Mouse (Mus musculus): Measurements from ENCODE around the gene Ptprm. TPM values are rescaled to one million over a fixed set of nuclear protein-coding genes. Genes with fewer than 3 reads are reported as not detected.
"Not testable (repeated sequence)": the region's sequence is repeated elsewhere in the genome, so short reads cannot be mapped to it uniquely, and the experiment has no call there.

Ptprm gene
- polyA plus RNA-seq, 1 experiment = 28.1 TPM

GRCm38 (mm10) chr17:66871396-66871795 is 482.9 kb downstream of the Ptprm start:
- Histone ChIP-seq H3K27ac (ENCODE audit: insufficient read depth, low read length) (no peak overlapping the region), H3K4me1 (ENCODE audit: control insufficient read depth, insufficient read depth, low read length) (no peaks in the 10 kb centered on the region; the same call in 1 of the 2 replicates)
- TF ChIP-seq CTCF (IDR thresholded peaks at IDR 0.05; ENCODE audit: borderline replicate concordance, insufficient read depth, low read length) = no peak
- no peak for TF ChIP-seq POLR2A (IDR thresholded peaks at IDR 0.05; ENCODE audit: low read depth, low read length)

GRCm38 (mm10) chr17:66869581-66870002 is 484.7 kb downstream of the Ptprm start:
- Histone ChIP-seq H3K27ac (ENCODE audit: insufficient read depth, low read length) (no peak overlapping the region), H3K4me3 (ENCODE audit: insufficient read depth, low read length) (no peak overlapping the region), H3K4me1 (ENCODE audit: control insufficient read depth, insufficient read depth, low read length) (no peaks in the 10 kb centered on the region; the same call in 1 of the 2 replicates)
- TF ChIP-seq CTCF (IDR thresholded peaks at IDR 0.05; ENCODE audit: borderline replicate concordance, insufficient read depth, low read length) (no peak), POLR2A (IDR thresholded peaks at IDR 0.05; ENCODE audit: low read depth, low read length) (no peak)

More at GRCm38 (mm10) chr17:66871396-66871795, 482.9 kb downstream of the Ptprm start:
- no peak overlapping the region for H3K4me3 ChIP-seq (ENCODE audit: insufficient read depth, low read length)

- TF ChIP-seq POLR2A (IDR thresholded peaks at IDR 0.05; ENCODE audit: low read depth, low read length) (no peak), CTCF (IDR thresholded peaks at IDR 0.05; ENCODE audit: borderline replicate concordance, insufficient read depth, low read length) (no peak)
- Histone ChIP-seq H3K27ac (ENCODE audit: insufficient read depth, low read length) (no peak overlapping the region), H3K4me1 (ENCODE audit: control insufficient read depth, insufficient read depth, low read length) (no peaks in the 10 kb centered on the region), H3K4me3 (ENCODE audit: insufficient read depth, low read length) (no peak overlapping the region)
Observed at GRCm38 (mm10) chr17:66864441-66864840, 489.8 kb downstream of the Ptprm start.

- TF ChIP-seq CTCF (IDR thresholded peaks at IDR 0.05; ENCODE audit: borderline replicate concordance, insufficient read depth, low read length) = no peak
- no peak for TF ChIP-seq POLR2A (IDR thresholded peaks at IDR 0.05; ENCODE audit: low read depth, low read length)
- H3K27ac ChIP-seq (ENCODE audit: insufficient read depth, low read length) = no peak overlapping the region
- H3K4me3 ChIP-seq (ENCODE audit: insufficient read depth, low read length) = no peak overlapping the region
- peaks cover 4% of the 10 kb centered on the region; the same call in 1 of the 2 replicates for H3K4me1 ChIP-seq (ENCODE audit: control insufficient read depth, insufficient read depth, low read length)
Observed at GRCm38 (mm10) chr17:66861557-66861956, 492.7 kb downstream of the Ptprm start.

- no peak for TF ChIP-seq CTCF (IDR thresholded peaks at IDR 0.05; ENCODE audit: borderline replicate concordance, insufficient read depth, low read length)
- no peak for TF ChIP-seq POLR2A (IDR thresholded peaks at IDR 0.05; ENCODE audit: low read depth, low read length)
- Histone ChIP-seq H3K4me3 (ENCODE audit: insufficient read depth, low read length) (no peak overlapping the region), H3K4me1 (ENCODE audit: control insufficient read depth, insufficient read depth, low read length) (peaks cover 4% of the 10 kb centered on the region; the same call in 1 of the 2 replicates), H3K27ac (ENCODE audit: insufficient read depth, low read length) (no peak overlapping the region)
Observed at GRCm38 (mm10) chr17:66858757-66859156, 495.5 kb downstream of the Ptprm start.

- Histone ChIP-seq H3K4me1 (ENCODE audit: control insufficient read depth, insufficient read depth, low read length) (peaks cover 2% of the 10 kb centered on the region; the same call in 1 of the 2 replicates), H3K4me3 (ENCODE audit: insufficient read depth, low read length) (no peak overlapping the region), H3K27ac (ENCODE audit: insufficient read depth, low read length) (no peak overlapping the region)
- no peak for TF ChIP-seq CTCF (IDR thresholded peaks at IDR 0.05; ENCODE audit: borderline replicate concordance, insufficient read depth, low read length)
- no peak for TF ChIP-seq POLR2A (IDR thresholded peaks at IDR 0.05; ENCODE audit: low read depth, low read length)
Observed at GRCm38 (mm10) chr17:66852496-66852895, 501.8 kb downstream of the Ptprm start.

- not testable (repeated sequence) for H3K27ac ChIP-seq (ENCODE audit: insufficient read depth, low read length); H3K4me1 ChIP-seq (ENCODE audit: control insufficient read depth, insufficient read depth, low read length)
Observed at GRCm38 (mm10) chr17:66847011-66847410, 507.2 kb downstream of the Ptprm start.

GRCm38 (mm10) chr17:66822347-66822746 is 531.9 kb downstream of the Ptprm start:
- TF ChIP-seq CTCF (IDR thresholded peaks at IDR 0.05; ENCODE audit: borderline replicate concordance, insufficient read depth, low read length) (no peak), POLR2A (IDR thresholded peaks at IDR 0.05; ENCODE audit: low read depth, low read length) (no peak)
- Histone ChIP-seq H3K27ac (ENCODE audit: insufficient read depth, low read length) (no peak overlapping the region), H3K4me3 (ENCODE audit: insufficient read depth, low read length) (no peak overlapping the region), H3K4me1 (ENCODE audit: control insufficient read depth, insufficient read depth, low read length) (no peaks in the 10 kb centered on the region)

More at GRCm38 (mm10) chr17:66847011-66847410, 507.2 kb downstream of the Ptprm start:
- not testable (repeated sequence) for H3K4me3 ChIP-seq (ENCODE audit: insufficient read depth, low read length)

- H3K4me3 ChIP-seq (ENCODE audit: insufficient read depth, low read length) = no peak overlapping the region
- TF ChIP-seq CTCF (IDR thresholded peaks at IDR 0.05; ENCODE audit: borderline replicate concordance, insufficient read depth, low read length) = no peak
- TF ChIP-seq POLR2A (IDR thresholded peaks at IDR 0.05; ENCODE audit: low read depth, low read length) = no peak
- H3K27ac ChIP-seq (ENCODE audit: insufficient read depth, low read length) = no peak overlapping the region
- no peaks in the 10 kb centered on the region for H3K4me1 ChIP-seq (ENCODE audit: control insufficient read depth, insufficient read depth, low read length)
Observed at GRCm38 (mm10) chr17:66817380-66817779, 536.9 kb downstream of the Ptprm start.

GRCm38 (mm10) chr17:66815921-66816320 is 538.3 kb downstream of the Ptprm start:
- no peak overlapping the region for H3K4me3 ChIP-seq (ENCODE audit: insufficient read depth, low read length)
- H3K27ac ChIP-seq (ENCODE audit: insufficient read depth, low read length) = no peak overlapping the region
- TF ChIP-seq POLR2A (IDR thresholded peaks at IDR 0.05; ENCODE audit: low read depth, low read length) (no peak), CTCF (IDR thresholded peaks at IDR 0.05; ENCODE audit: borderline replicate concordance, insufficient read depth, low read length) (no peak)
- no peaks in the 10 kb centered on the region for H3K4me1 ChIP-seq (ENCODE audit: control insufficient read depth, insufficient read depth, low read length)

- TF ChIP-seq CTCF (IDR thresholded peaks at IDR 0.05; ENCODE audit: borderline replicate concordance, insufficient read depth, low read length) (no peak), POLR2A (IDR thresholded peaks at IDR 0.05; ENCODE audit: low read depth, low read length) (no peak)
- Histone ChIP-seq H3K4me1 (ENCODE audit: control insufficient read depth, insufficient read depth, low read length) (no peaks in the 10 kb centered on the region), H3K27ac (ENCODE audit: insufficient read depth, low read length) (no peak overlapping the region), H3K4me3 (ENCODE audit: insufficient read depth, low read length) (no peak overlapping the region)
Observed at GRCm38 (mm10) chr17:66813786-66814185, 540.5 kb downstream of the Ptprm start.

All from embryonic fibroblast, embryonic 13.5 days (primary cell).